Mouse (Mus musculus) embryonic facial prominence, embryonic 10.5 days (tissue): Measurements from ENCODE around the gene Als2. TPM values are rescaled to one million over a fixed set of nuclear protein-coding genes. Genes with fewer than 3 reads are reported as not detected.
A peak's percentile ranks its signal among the peaks of the same experiment; 100 is the strongest.

Source experiments
- DNase-seq: peaks from one replicate; pipeline ENCODE4 v3.0.0-alpha.2; 2017; ENCODE audit warnings: low spot score
- H3K27ac ChIP-seq: fragments of 300-500 bp; sonication (generic); replicated peaks from 2 replicates; pipeline ENCODE4 v1.5.1; 2016; ENCODE audit warnings: mild to moderate bottlenecking
- H3K27me3 ChIP-seq: fragments of 300-500 bp; sonication (generic); replicated peaks from 2 replicates; pipeline ENCODE4 v1.6.1; 2016; ENCODE audit warnings: low read depth, mild to moderate bottlenecking; ENCODE audit not compliant: poor library complexity, severe bottlenecking
- H3K36me3 ChIP-seq: fragments of 300-500 bp; sonication (generic); replicated peaks from 2 replicates; pipeline ENCODE4 v1.6.1; 2016; ENCODE audit warnings: mild to moderate bottlenecking, moderate library complexity
- H3K4me1 ChIP-seq: fragments of 300-500 bp; sonication (generic); 2 replicates; pipeline ENCODE4 v1.6.1; 2016
- H3K4me3 ChIP-seq: fragments of 300-500 bp; sonication (generic); 2 replicates; pipeline ENCODE4 v1.5.1; 2016; ENCODE audit warnings: mild to moderate bottlenecking, moderate library complexity
- H3K9me3 ChIP-seq: fragments of 300-500 bp; sonication (generic); 2 replicates; pipeline ENCODE4 v1.6.1; 2016; ENCODE audit warnings: mild to moderate bottlenecking
- WGBS: fragments of 180-500 bp; shearing (Covaris S2); methylation state at CpG from one replicate; pipeline ENCODE4 v1.1.7; 2016; 5-methylcytosine and 5-hydroxymethylcytosine counted together
- polyA plus RNA-seq: library from polyadenylated mRNA; unstranded; fragments of >200 nt; fragmentation: Nextera tagmentation; extraction: Ambion mirVana; gene quantifications from 2 replicates; pipeline ENCODE4 v1.2.1, GENCODE M21; 2016

Gene Als2
- 15.8 and 16.5 TPM in 2 replicates for polyA plus RNA-seq

DNA sequence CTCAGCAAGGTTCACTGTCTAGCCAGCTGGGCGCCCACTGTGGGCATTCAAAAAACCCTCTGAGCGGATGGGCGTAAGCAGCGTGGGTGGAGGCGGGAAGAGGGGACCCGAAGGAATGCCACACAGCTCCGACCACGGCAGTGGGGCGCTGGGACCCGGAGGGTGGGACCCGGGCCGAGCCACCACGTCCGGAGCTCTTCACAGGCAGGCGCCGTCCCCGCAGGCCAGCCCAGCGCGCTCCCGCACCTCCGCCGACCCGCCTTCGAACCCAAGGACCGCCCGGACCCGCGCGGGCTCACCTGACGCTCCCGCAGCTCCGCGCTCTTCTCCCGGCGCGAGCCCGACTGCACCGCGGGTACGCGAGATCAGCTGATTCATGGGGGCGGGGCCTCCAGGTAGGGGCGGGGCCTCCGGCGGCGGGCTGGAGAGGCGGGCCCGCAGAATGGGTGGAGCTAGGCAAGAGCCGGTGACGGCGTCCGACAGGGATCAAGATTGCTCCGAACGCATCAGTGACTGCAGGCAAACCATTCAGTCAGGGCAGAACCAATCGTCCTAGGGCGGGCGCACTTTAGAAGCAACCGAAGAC is at the start of gene Als2:
Gene Als2 (minus strand): TSS at position 376 of the 586 bp plus-strand sequence.
- no peaks in the 10 kb centered on the region for H3K27me3 ChIP-seq
- no peaks in the 10 kb centered on the region for H3K9me3 ChIP-seq
- H3K27ac ChIP-seq, result peak within 1 kb of the TSS; percentile 90
- H3K4me3 ChIP-seq, result peak within 1 kb of the TSS; percentile 90
- WGBS, result under 1% methylated on average over 58 of the region's 58 CpGs
- peaks cover 16% of the 10 kb centered on the region for H3K4me1 ChIP-seq
- DNase-seq, result peak; percentile 99
- no peaks in the 10 kb centered on the region for H3K36me3 ChIP-seq

DNA sequence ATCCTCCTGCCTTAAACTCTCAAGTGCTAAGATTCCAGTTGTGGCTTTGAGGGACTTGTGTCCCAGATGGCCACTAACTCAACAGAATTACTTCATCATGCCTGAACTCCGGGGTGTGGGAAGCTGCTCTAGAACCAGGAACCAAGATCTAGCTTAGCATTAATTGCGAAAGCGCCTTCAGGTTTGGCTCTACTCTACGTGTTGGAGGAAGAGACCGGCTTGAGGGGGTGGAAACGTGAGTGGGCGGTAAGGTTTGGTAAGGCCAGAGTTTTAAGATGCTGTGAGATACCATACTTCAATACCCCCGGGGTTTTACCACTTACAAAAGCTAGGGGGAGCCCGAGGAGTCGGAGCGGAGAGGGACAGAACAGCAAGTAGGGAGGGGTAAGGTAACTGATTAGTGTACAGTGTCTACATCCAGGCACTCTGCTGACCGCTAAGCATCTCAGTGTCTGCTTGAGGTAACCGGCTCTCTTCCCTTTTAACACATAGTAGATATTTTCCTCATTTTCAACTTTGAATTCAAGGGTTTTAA is 49.4 kb upstream of the Als2 start:
- WGBS, result 77% methylated on average over 13 of the region's 13 CpGs
- H3K4me3 ChIP-seq, result no peak overlapping the region

DNA sequence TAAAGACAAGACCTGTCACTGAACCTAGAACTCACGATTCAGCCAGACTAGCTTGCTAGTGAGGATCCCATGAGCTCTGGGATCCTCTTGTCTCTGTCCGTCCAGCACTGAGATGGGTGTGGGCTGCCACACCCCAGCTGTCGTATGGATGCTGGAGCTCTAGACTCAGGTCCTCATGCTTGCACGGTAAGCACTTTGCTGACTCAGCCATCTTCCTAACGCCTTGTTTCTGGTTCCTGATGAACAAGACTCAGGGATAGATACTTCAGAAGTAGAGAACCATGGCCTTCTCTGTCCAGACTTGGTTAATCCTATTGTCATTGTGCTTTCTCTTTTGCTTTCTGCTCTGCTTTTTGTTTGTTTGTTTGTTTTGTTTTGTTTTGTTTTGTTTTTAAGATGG is 48.8 kb upstream of the Als2 start:
- Histone ChIP-seq H3K4me3 (no peak overlapping the region), H3K9me3 (no peaks in the 10 kb centered on the region), H3K27ac (no peak overlapping the region), H3K4me1 (peaks cover 30% of the 10 kb centered on the region), H3K27me3 (peaks cover 4% of the 10 kb centered on the region), H3K36me3 (no peaks in the 10 kb centered on the region)
- 91% methylated on average over 5 of the region's 5 CpGs for WGBS
- no peak for DNase-seq

More for the DNA sequence above, 49.4 kb upstream of the Als2 start:
- Histone ChIP-seq H3K9me3 (no peaks in the 10 kb centered on the region), H3K27ac (no peak overlapping the region), H3K36me3 (no peaks in the 10 kb centered on the region), H3K27me3 (peaks cover 4% of the 10 kb centered on the region), H3K4me1 (peaks cover 35% of the 10 kb centered on the region)
- no peak for DNase-seq

DNA sequence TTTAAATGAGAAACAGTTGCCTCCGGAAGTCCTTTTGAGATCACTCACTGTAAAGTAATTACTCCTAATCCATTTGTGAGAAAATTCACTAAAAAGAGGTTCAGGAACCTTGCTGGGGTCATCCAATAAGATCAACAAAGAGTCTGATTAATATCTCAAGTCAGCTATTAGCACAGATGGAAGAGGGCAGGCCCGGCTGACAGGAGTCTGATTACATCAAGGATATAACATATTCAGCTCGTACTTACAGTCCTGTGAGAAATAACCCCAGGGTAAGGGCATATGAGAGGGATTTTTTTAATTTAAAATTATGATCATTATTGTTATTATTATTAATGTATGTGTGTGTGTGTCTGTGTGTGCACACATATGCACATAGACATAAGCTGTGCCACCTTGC is 35.2 kb upstream of the Als2 start:
- DNase-seq, result no peak
- no peak overlapping the region for H3K4me3 ChIP-seq
- no peaks in the 10 kb centered on the region for H3K9me3 ChIP-seq
- no peak overlapping the region; the same call in 1 of the 2 replicates for H3K27ac ChIP-seq
- H3K36me3 ChIP-seq, result no peaks in the 10 kb centered on the region
- peaks cover 47% of the 10 kb centered on the region for H3K4me1 ChIP-seq
- H3K27me3 ChIP-seq, result peaks cover 22% of the 10 kb centered on the region
- 46% methylated on average over 3 of the region's 3 CpGs for WGBS

DNA sequence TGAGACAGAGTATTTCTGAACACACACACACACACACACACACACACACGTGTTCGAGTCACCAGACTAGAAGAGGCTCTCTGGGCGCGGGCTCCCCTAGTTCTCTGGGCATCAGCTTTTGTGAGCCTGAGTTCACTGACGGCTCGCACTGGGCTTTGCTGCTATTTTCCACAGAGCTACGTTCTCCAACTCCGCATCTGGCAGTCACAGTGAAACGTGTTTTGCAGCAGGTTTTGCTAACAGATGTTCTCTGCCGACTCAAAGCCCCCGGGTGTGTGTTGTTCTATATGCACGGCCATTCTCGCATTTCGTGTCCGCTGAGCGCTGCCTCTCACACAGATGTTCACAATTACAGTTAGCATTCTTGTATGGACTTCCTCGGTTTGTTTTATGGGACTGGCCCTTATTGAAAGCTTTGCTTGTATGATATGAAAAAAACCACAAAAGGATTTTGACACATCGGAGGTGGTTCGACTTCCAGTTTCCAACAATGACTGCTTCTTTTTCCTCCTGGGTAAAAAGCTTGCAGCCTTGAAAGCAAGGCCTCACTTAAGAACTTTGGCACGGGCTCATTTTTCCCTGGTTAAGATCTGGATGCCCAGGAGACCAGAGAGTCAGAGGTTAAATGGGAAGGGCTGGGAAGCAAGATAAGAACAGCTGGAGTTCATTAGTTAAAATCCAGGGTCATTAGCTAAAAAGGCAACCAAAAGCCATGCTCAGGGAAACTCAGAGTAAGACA is 33.1 kb upstream of the Als2 start:
- H3K27ac ChIP-seq, result peak overlapping the region; percentile 78

DNA sequence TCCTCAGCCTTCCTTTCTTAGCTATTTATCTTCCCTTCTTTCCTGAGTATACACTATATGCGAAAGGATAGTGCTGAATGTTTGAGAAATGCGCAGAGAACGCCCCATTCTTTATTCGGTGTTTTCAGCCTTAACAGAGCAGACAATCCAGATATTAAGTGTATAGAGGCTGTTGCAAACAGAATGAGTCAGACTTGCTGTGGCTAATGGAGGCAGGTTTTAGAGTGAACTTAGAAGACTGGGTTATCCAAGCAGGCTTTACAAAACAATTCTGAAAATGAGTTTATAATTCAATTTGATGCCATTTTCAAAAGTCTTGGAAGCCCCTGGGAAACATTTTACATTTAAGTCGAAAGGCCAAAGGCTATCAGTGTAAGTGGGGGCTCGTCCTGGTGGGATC is 32.4 kb upstream of the Als2 start:
- Histone ChIP-seq H3K27me3 (no peaks in the 10 kb centered on the region), H3K4me1 (peaks cover 51% of the 10 kb centered on the region), H3K4me3 (peak overlapping the region; percentile 35), H3K9me3 (no peaks in the 10 kb centered on the region), H3K36me3 (no peaks in the 10 kb centered on the region), H3K27ac (peak overlapping the region; percentile 78)
- 68% methylated on average over 6 of the region's 6 CpGs for WGBS
- no peak for DNase-seq

More for the DNA sequence above, 33.1 kb upstream of the Als2 start:
- DNase-seq, result peak; percentile 87
- 29% methylated on average over 20 of the region's 20 CpGs for WGBS
- H3K27me3 ChIP-seq, result peaks cover 4% of the 10 kb centered on the region
- no peaks in the 10 kb centered on the region for H3K9me3 ChIP-seq
- H3K36me3 ChIP-seq, result no peaks in the 10 kb centered on the region
- peak overlapping the region; percentile 35 for H3K4me3 ChIP-seq
- peaks cover 51% of the 10 kb centered on the region for H3K4me1 ChIP-seq

DNA sequence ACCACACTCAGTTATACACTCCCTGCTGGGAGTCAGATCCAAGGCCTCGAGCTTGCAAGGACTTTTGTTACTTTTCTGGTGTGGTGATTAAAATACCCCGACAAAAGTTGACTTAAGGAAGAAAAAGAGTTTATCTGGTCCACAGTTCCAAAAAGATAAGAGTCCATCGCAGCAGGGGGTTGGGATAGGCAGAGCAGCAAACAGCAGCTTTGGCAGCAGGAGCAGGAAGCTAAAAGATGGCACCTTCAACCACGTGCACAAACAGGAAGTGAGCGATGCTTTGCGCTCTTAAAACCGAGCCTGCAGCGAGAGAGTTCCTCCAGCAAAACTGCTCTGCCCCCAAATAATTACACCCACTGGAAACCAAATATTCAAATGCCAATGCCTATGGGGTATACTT is 31.9 kb upstream of the Als2 start:
- 52% methylated on average over 8 of the region's 8 CpGs for WGBS
- Histone ChIP-seq H3K9me3 (no peaks in the 10 kb centered on the region), H3K27me3 (no peaks in the 10 kb centered on the region), H3K4me1 (peaks cover 51% of the 10 kb centered on the region), H3K4me3 (no peak overlapping the region), H3K27ac (peak overlapping the region; percentile 48), H3K36me3 (no peaks in the 10 kb centered on the region)
- DNase-seq, result no peak

DNA sequence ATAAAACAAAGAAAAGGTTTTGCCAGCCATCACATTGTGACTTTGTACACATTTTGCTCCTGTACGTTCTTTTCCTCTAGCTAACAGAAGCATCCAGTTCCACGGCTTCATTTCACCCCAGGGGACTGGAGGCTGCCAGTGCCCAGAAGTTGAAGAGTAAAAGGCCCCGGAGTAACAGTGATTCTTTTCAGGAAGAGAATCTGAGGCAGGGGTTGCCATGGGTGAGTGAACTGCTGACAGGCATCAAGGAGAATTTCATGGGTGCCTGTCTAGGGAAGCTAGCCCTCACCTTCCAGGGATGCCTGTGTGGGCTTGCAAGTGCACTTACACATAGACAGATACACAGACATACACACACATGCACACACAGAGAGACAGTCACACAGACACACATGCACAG is 20.7 kb upstream of the Als2 start:
- Histone ChIP-seq H3K4me3 (no peak overlapping the region), H3K36me3 (no peaks in the 10 kb centered on the region), H3K9me3 (no peaks in the 10 kb centered on the region), H3K27me3 (peaks cover 25% of the 10 kb centered on the region), H3K4me1 (peaks cover 38% of the 10 kb centered on the region), H3K27ac (peak overlapping the region; percentile 54; the same call in 1 of the 2 replicates)
- WGBS, result 8% methylated on average over 3 of the region's 3 CpGs
- DNase-seq, result peak; percentile 41

DNA sequence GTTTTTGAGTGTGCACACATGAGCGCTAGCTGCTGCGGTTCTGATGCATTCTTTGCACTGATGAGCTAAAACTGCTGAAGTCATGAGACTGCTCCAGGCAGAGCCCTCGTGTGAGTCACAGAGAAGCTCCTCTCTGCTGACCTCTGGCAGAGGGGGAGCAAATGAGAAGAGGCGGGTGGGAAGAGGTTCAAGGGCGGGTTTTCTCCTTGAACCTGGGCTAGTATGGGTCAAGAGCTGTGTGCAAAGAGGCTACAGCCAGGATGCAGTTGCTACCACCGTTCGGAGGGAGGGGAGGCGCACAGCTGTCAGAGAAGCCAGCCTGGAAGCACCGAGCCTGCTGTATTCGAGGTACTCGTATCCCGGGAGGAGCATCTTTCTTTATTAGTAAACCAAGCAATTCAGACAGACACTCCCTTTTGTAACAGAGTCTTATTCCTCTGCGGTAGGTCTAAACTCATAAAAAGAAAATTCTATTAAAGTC is 19.8 kb upstream of the Als2 start, which contains the start of gene Cdk15:
Gene Cdk15 (plus strand): TSS at position 156 of the 481 bp plus-strand sequence.
- DNase-seq, result peak; percentile 54
- Histone ChIP-seq H3K9me3 (no peaks in the 10 kb centered on the region), H3K4me1 (peaks cover 39% of the 10 kb centered on the region), H3K27me3 (peaks cover 22% of the 10 kb centered on the region), H3K4me3 (peak within 1 kb of the TSS; percentile 31; the same call in 1 of the 2 replicates), H3K36me3 (no peaks in the 10 kb centered on the region), H3K27ac (peak within 1 kb of the TSS; percentile 54)
- 12% methylated on average over 13 of the region's 13 CpGs for WGBS

DNA sequence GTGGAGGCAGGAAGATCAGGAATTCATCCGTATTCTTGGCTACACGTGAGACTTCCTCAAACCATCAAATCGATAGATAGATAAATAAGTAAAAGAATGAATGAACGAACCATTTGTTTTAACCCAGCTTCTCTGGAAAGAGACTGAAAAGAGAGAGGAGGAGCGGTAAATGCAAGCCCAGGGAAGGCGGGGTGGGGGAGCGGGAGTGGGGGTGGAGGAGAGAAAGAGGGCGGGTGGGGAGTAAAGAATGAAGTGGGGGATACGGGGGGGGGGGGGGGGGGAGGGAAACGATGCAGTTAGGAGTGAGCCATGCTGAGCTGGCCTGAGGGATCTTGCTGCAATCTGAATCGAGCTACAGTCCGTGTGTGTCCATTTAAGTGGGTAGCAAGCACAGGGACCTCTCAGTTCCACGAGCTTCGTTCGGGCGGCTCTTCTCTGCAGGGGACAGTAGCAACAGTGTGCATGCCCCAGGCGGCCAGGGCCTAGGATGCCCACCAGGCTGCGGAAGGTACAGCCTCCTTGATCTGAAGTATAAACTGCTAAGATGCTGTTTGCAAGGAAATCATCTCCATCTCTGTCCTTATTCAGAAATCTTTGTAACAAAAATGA is 16.4 kb upstream of the Als2 start:
- H3K27ac ChIP-seq, result peak overlapping the region; percentile 59; the same call in 1 of the 2 replicates
- peak; percentile 43 for DNase-seq
- peaks cover 34% of the 10 kb centered on the region for H3K4me1 ChIP-seq

DNA sequence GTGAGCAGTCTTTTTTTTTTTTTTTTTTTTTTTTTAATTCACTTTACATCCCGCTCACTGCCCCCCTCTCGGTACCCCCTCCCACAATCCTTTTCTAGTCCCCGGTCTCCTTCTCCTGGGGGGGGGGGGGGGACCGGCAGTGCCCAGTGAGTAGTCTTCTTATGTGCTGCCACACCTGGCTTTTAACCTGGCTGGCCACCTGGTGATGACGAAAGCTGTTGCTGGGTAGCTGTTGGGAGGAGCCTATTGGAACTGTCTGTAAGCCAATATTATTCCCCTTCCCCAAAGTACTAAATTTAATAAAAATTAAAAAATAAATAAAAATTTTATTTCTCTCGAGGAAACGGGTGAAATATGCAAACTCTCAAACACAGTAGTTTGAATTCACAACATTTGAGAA is 15.7 kb upstream of the Als2 start:
- no peaks in the 10 kb centered on the region for H3K9me3 ChIP-seq
- H3K4me3 ChIP-seq, result peak overlapping the region; percentile 50
- no peaks in the 10 kb centered on the region for H3K36me3 ChIP-seq
- 5% methylated on average over 4 of the region's 7 CpGs for whole genome bisulfite sequencing
- DNase-seq, result peak; percentile 50
- H3K4me1 ChIP-seq, result peaks cover 28% of the 10 kb centered on the region
- H3K27ac ChIP-seq, result no peak overlapping the region
- peaks cover 12% of the 10 kb centered on the region; the same call in 1 of the 2 replicates for H3K27me3 ChIP-seq

More for the DNA sequence above, 16.4 kb upstream of the Als2 start:
- H3K9me3 ChIP-seq, result no peaks in the 10 kb centered on the region
- peak overlapping the region; percentile 50 for H3K4me3 ChIP-seq
- 2% methylated on average over 16 of the region's 18 CpGs for WGBS
- H3K36me3 ChIP-seq, result no peaks in the 10 kb centered on the region
- H3K27me3 ChIP-seq, result peaks cover 12% of the 10 kb centered on the region; the same call in 1 of the 2 replicates

DNA sequence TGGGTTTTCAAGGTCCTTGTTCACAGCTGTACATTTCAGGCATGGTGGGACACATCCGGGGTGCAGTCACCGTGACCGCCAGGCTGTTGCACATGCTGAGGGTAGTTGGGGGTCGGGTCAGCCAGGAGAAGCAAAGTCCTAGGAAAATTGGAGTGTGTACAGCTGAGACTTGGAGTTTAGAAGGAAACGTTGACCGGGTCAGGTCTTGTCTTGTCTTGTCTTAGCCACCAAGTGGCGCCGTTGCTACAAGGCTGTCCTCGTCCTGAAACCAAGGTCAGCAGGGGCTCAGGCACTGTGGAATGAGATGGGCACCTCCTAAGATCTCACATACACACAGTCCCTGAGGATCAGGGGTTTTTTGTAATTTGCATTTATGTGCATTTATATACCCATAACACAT is 10.6 kb upstream of the Als2 start:
- no peaks in the 10 kb centered on the region for H3K9me3 ChIP-seq
- no peaks in the 10 kb centered on the region for H3K27me3 ChIP-seq
- no peaks in the 10 kb centered on the region for H3K36me3 ChIP-seq
- no peak overlapping the region for H3K27ac ChIP-seq
- H3K4me1 ChIP-seq, result peaks cover 6% of the 10 kb centered on the region
- H3K4me3 ChIP-seq, result no peak overlapping the region
- DNase-seq, result peak; percentile 76
- WGBS, result 4% methylated on average over 9 of the region's 9 CpGs
